Mouse (Mus musculus) hindbrain, postnatal 0 days (tissue): ENCODE data around the gene Serp1. TPM values are rescaled to one million over a fixed set of nuclear protein-coding genes. Genes with fewer than 3 reads are reported as not detected.

Experiments
- ATAC-seq: fragments of 200-750 bp; cut with Nextera tagmentation; 2 replicates; pipeline ENCODE4 v1.8.0; 2017; ENCODE audit warnings: mild to moderate bottlenecking, moderate TSS enrichment, moderate library complexity
- DNase-seq: peaks from one replicate; pipeline ENCODE4 v3.0.0-alpha.2; 2015; ENCODE audit warnings: low spot score
- H3K27ac ChIP-seq: fragments of 300-500 bp; sonication (generic); 2 replicates; pipeline ENCODE4 v1.5.1; 2014; ENCODE audit warnings: mild to moderate bottlenecking
- H3K27me3 ChIP-seq: fragments of 300-500 bp; sonication (generic); 2 replicates; pipeline ENCODE4 v1.6.1; 2014; ENCODE audit warnings: low read length, mixed read lengths; ENCODE audit not compliant: insufficient read depth
- H3K36me3 ChIP-seq: fragments of 300-500 bp; sonication (generic); 2 replicates; pipeline ENCODE4 v1.6.1; 2014; ENCODE audit warnings: low read length, mixed read lengths; ENCODE audit not compliant: insufficient read depth
- H3K4me1 ChIP-seq: fragments of 300-500 bp; sonication (generic); 2 replicates; pipeline ENCODE4 v1.6.1; 2014; ENCODE audit warnings: antibody characterized with exemption, low read length, mixed read lengths; ENCODE audit not compliant: insufficient read depth
- H3K4me2 ChIP-seq: fragments of 300-500 bp; sonication (generic); 2 replicates; pipeline ENCODE4 v1.6.1; 2014; ENCODE audit warnings: low read depth, mild to moderate bottlenecking, low read length, moderate library complexity, mixed read lengths
- H3K4me3 ChIP-seq: fragments of 300-500 bp; sonication (generic); 2 replicates; pipeline ENCODE4 v1.5.1; 2014; ENCODE audit warnings: low read length
- H3K9ac ChIP-seq: fragments of 300-500 bp; sonication (generic); replicated peaks from 2 replicates; pipeline ENCODE4 v1.6.1; 2014; ENCODE audit warnings: mild to moderate bottlenecking, low read length, moderate library complexity, mixed read lengths
- H3K9me3 ChIP-seq: fragments of 300-500 bp; sonication (generic); 2 replicates; pipeline ENCODE4 v1.6.1; 2016; ENCODE audit warnings: low read length, mixed read lengths
- CTCF ChIP-seq: IDR thresholded peaks from 2 replicates; pipeline ENCODE4 v1.5.1; 2016; ENCODE audit warnings: antibody characterized with exemption, control low read depth, low read depth
- WGBS: fragments of 180-500 bp; shearing (Covaris S2); extraction: QIAGEN DNeasy Blood & Tissue Kit; methylation state at CpG from one replicate; pipeline ENCODE4 v1.1.7; 2014; 5-methylcytosine and 5-hydroxymethylcytosine counted together
- polyA plus RNA-seq: library from polyadenylated mRNA; unstranded; fragments of >200 nt; fragmentation: Nextera tagmentation; extraction: Ambion mirVana; gene quantifications from 2 replicates; pipeline ENCODE4 v1.2.1, GENCODE M21; 2015
- total RNA-seq: library from RNA; depleted of rRNA; stranded (reverse); fragments of >200 nt; gene quantifications from 2 replicates; pipeline ENCODE4 v1.2.3, GENCODE M21; 2014

The Serp1 gene
- total and polyA plus RNA-seq, 2 experiments from 2014 or later, result 49.9 to 63.2 TPM

DNA sequence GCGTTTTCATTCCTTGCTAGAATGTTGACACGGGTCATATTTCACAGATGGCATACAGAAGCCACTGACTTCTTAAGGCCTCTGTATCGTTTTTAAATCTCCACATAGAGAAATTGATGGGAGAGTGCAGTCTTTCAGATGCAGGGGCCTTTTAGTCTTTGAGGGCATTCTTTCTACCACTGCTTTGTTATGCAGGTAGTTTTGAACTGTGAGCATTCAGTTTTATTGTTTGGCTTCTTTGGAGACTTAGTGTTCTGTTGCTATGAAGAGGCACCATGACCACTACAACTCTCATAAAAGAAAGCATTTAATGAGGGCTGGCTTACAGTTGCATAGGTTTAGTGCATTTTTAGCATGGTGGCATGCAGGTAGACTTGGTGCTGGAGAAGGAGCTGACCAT, 10.9 kb upstream of the Serp1 start:
- Histone ChIP-seq H3K27ac (no peak overlapping the region), H3K4me2 (no peak overlapping the region), H3K36me3 (peaks cover 19% of the 10 kb centered on the region; the same call in 1 of the 2 replicates), H3K9ac (no peak overlapping the region), H3K9me3 (0 out of 2 replicates have a peak, but pooled peaks cover 2% of the 10 kb centered on the region), H3K27me3 (no peaks in the 10 kb centered on the region), H3K4me1 (no peaks in the 10 kb centered on the region), H3K4me3 (no peak overlapping the region)
- DNase-seq, result no peak
- 95% methylated on average over 3 of the region's 3 CpGs for WGBS
- TF ChIP-seq CTCF, result no peak
- no peak for ATAC-seq

DNA sequence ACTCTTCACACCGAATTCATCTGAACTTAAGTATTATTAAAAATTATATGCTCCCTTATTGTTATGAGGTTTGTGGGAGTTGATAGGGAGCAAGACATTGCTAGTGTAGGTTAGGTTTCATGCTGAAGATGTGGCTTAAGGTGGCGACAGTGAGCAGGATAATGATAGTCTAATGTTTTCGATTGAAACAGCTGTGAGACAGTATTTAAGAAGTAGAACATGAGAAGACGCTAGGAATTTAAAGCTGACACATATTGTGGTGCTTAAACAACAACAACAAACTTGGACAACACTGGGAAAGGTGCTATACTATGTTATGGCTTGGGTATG, 681 bp upstream of the Serp1 start:
- DNase-seq, result peak; percentile 26
- Histone ChIP-seq H3K27me3 (no peaks in the 10 kb centered on the region), H3K4me2 (peak overlapping the region; percentile 76), H3K9me3 (no peaks in the 10 kb centered on the region), H3K4me3 (peak overlapping the region; percentile 95), H3K9ac (peak overlapping the region; percentile 97), H3K27ac (peak overlapping the region; percentile 97; the same call in 1 of the 2 replicates), H3K4me1 (peaks cover 7% of the 10 kb centered on the region), H3K36me3 (peaks cover 6% of the 10 kb centered on the region; the same call in 1 of the 2 replicates)
- no peak for ATAC-seq
- 6% methylated on average over 4 of the region's 4 CpGs for WGBS
- peak; percentile 52 for TF ChIP-seq CTCF

DNA sequence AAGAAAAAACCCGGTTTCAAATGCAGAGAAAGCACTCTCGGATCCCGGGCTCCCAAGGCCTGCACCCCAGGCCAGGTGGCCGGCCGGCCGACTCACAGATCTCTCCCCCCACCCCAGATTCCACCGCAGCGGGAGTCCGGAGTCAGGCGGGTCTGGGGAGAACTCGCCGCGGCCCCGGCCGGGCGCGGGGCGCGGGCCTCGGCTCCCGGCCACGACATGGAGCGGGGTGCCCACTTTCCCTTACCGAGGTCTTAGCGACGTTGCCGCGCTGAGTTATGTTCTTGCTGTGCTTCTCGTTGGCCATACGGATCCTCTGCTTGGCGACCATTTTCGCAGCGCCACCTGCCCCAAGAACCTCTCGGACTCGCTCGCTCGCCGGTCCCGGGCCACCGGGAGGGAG, 526 bp downstream of the Serp1 start:
- peak overlapping the region; percentile 76 for H3K4me2 ChIP-seq
- H3K9ac ChIP-seq, result peak overlapping the region; percentile 97
- peak overlapping the region; percentile 97 for H3K27ac ChIP-seq
- DNase-seq (no peak), ATAC-seq (no peak)
- H3K9me3 ChIP-seq, result no peaks in the 10 kb centered on the region
- no peak; the same call in 1 of the 2 replicates for TF ChIP-seq CTCF
- H3K27me3 ChIP-seq, result no peaks in the 10 kb centered on the region
- 0 out of 2 replicates have a peak, but pooled peaks cover 4% of the 10 kb centered on the region for H3K36me3 ChIP-seq
- WGBS, result 0% methylated on average over 38 of the region's 40 CpGs
- peaks cover 7% of the 10 kb centered on the region for H3K4me1 ChIP-seq
- peak overlapping the region; percentile 95 for H3K4me3 ChIP-seq

DNA sequence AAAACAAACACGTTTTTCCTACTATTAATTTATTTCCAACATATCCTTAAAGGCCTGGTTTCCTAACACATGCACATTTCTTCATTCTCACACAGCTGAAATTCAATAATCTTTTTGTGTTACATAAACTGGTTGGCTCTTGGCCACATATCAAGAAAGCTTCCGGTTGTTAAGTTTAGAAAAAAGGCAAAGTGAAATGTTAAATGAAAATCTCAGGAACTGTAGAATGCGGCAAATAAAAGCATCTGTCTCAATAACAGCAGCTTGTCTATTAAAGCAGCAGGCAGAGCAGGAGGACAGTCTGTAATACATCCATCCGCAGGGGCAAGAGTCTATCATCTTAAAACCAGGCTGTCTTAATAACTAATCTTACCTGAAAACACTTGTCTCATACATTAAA, 1.4 kb downstream of the Serp1 start:
- peaks cover 7% of the 10 kb centered on the region for H3K4me1 ChIP-seq
- TF ChIP-seq CTCF, result no peak
- WGBS, result 51% methylated on average over 4 of the region's 4 CpGs
- no peak for DNase-seq
- H3K27ac ChIP-seq, result no peak overlapping the region
- no peaks in the 10 kb centered on the region for H3K27me3 ChIP-seq
- H3K9me3 ChIP-seq, result no peaks in the 10 kb centered on the region
- H3K36me3 ChIP-seq, result 0 out of 2 replicates have a peak, but pooled peaks cover 4% of the 10 kb centered on the region
- no peak for ATAC-seq
- H3K4me2 ChIP-seq, result peak overlapping the region; percentile 76
- H3K9ac ChIP-seq, result peak overlapping the region; percentile 97
- H3K4me3 ChIP-seq, result peak overlapping the region; percentile 95

DNA sequence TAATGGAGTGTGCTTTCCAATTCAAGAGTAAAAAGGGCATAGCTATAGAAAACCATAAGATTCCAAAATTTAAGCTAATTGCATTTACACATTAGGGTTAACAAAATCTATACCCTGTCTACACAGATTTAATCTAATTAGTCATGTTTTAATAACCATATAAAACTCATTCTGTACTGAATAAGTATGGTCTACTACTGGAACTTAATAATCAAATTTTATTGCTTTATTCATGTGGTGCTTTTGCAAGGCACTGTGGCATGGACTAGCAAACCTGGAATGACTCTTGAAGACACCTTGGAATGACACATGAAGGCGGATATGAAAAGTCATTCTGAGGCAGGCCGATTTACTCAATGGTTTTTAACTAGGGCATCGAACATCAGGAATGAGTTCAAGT, 2.3 kb downstream of the Serp1 start:
- H3K36me3 ChIP-seq, result 0 out of 2 replicates have a peak, but pooled peaks cover 4% of the 10 kb centered on the region
- 95% methylated on average over 3 of the region's 3 CpGs for WGBS

DNA sequence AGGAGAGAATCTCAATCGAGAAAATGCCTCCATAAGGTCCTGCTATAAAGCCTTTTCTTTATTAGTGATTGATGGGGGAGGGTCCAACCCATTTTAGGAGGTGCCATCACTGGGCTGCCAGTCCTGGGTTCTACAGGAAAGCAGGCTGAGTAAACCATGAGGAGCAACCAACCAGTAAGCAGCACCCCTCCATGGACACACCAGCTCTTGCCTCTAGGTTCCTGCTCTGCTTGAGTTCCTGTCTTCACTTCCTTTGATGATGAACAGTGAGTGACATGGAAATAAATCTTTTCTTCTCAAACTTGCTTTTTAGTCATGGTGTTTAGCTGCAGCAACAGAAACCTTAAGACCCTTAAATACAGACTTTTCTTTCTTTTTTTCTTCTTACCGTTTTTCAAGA, 4.3 kb downstream of the Serp1 start:
- 0 out of 2 replicates have a peak, but pooled peaks cover under 1% of the 10 kb centered on the region for H3K4me1 ChIP-seq
- ATAC-seq (no peak), DNase-seq (no peak)
- H3K27ac ChIP-seq, result no peak overlapping the region
- no peak overlapping the region for H3K9ac ChIP-seq
- no peak for TF ChIP-seq CTCF
- no peaks in the 10 kb centered on the region for H3K27me3 ChIP-seq
- WGBS, result 86% methylated on average over 2 of the region's 2 CpGs
- no peak overlapping the region for H3K4me2 ChIP-seq
- no peaks in the 10 kb centered on the region for H3K9me3 ChIP-seq
- no peak overlapping the region for H3K4me3 ChIP-seq
- 0 out of 2 replicates have a peak, but pooled peaks cover 4% of the 10 kb centered on the region for H3K36me3 ChIP-seq

More for the DNA sequence above, 2.3 kb downstream of the Serp1 start:
- ATAC-seq (no peak), DNase-seq (no peak)
- Histone ChIP-seq H3K4me3 (no peak overlapping the region), H3K27ac (no peak overlapping the region), H3K4me2 (no peak overlapping the region), H3K9me3 (no peaks in the 10 kb centered on the region), H3K27me3 (no peaks in the 10 kb centered on the region), H3K4me1 (peaks cover 7% of the 10 kb centered on the region), H3K9ac (no peak overlapping the region)
- TF ChIP-seq CTCF, result no peak

DNA sequence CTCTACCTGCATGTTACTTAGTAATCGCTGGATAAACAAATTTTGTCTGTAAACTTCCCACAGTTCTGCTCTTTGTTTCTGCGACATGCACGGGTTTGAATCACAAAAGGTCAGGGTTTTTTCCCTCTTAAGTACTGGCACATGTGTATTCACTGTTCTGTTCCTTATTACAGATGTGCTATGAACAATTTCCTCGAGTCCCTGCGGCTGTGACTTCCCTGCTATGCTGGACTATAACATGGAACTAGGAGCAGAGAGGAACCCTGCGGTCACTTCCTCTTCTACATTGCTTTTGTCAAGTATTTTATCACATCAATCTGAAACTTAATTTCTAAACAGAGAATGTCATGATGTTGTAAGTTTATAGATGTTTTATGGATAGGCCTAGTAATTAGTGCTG, 5.4 kb downstream of the Serp1 start:
- Histone ChIP-seq H3K27me3 (no peaks in the 10 kb centered on the region), H3K4me2 (no peak overlapping the region), H3K36me3 (0 out of 2 replicates have a peak, but pooled peaks cover 4% of the 10 kb centered on the region), H3K4me3 (no peak overlapping the region), H3K4me1 (no peaks in the 10 kb centered on the region), H3K9ac (no peak overlapping the region), H3K9me3 (no peaks in the 10 kb centered on the region), H3K27ac (no peak overlapping the region)
- TF ChIP-seq CTCF, result no peak
- ATAC-seq (no peak), DNase-seq (no peak)
- WGBS, result 92% methylated on average over 6 of the region's 6 CpGs
